Mouse (Mus musculus) liver, postnatal 0 days (tissue): ENCODE data around the gene Errfi1. TPM values are rescaled to one million over a fixed set of nuclear protein-coding genes. Genes with fewer than 3 reads are reported as not detected.

Experiments
- ATAC-seq: fragments of 200-750 bp; cut with Nextera tagmentation; 2 replicates; pipeline ENCODE4 v1.8.0; 2017; ENCODE audit warnings: mild to moderate bottlenecking, moderate library complexity
- DNase-seq: peaks from one replicate; pipeline ENCODE4 v3.0.0-alpha.2; 2016
- H3K27ac ChIP-seq: fragments of 300-500 bp; sonication (generic); 2 replicates; pipeline ENCODE4 v1.5.1; 2014; ENCODE audit warnings: antibody characterized with exemption, moderate library complexity, mild to moderate bottlenecking, low read depth
- H3K27me3 ChIP-seq: fragments of 300-500 bp; sonication (generic); 2 replicates; pipeline ENCODE4 v1.6.1; 2014; ENCODE audit warnings: low read length, control low read depth, mixed read lengths; ENCODE audit not compliant: insufficient read depth
- H3K36me3 ChIP-seq: fragments of 300-500 bp; sonication (generic); replicated peaks from 2 replicates; pipeline ENCODE4 v1.6.1; 2014; ENCODE audit warnings: mild to moderate bottlenecking, control low read depth, low read length, moderate library complexity, mixed read lengths; ENCODE audit not compliant: insufficient read depth
- H3K4me1 ChIP-seq: fragments of 300-500 bp; sonication (generic); 2 replicates; pipeline ENCODE4 v1.6.1; 2014; ENCODE audit warnings: antibody characterized with exemption, mild to moderate bottlenecking, control low read depth; ENCODE audit not compliant: insufficient read depth
- H3K4me2 ChIP-seq: fragments of 300-500 bp; sonication (generic); 2 replicates; pipeline ENCODE4 v1.6.1; 2014; ENCODE audit warnings: low read depth, mild to moderate bottlenecking, low read length, moderate library complexity, mixed read lengths
- H3K4me3 ChIP-seq: fragments of 300-500 bp; sonication (generic); 2 replicates; pipeline ENCODE4 v1.5.1; 2014; ENCODE audit warnings: low read depth, low read length
- H3K9ac ChIP-seq: fragments of 300-500 bp; sonication (generic); replicated peaks from 2 replicates; pipeline ENCODE4 v1.6.1; 2014; ENCODE audit warnings: mild to moderate bottlenecking, moderate library complexity
- H3K9me3 ChIP-seq: fragments of 300-500 bp; sonication (generic); 2 replicates; pipeline ENCODE4 v1.6.1; 2016; ENCODE audit warnings: mild to moderate bottlenecking, control low read depth, low read length, mixed read lengths
- CTCF ChIP-seq: sonication (generic); IDR thresholded peaks from 2 replicates; pipeline ENCODE4 v1.5.1; 2016; ENCODE audit warnings: antibody characterized with exemption, low read depth
- EP300 ChIP-seq: IDR thresholded peaks from 2 replicates; pipeline ENCODE4 v1.6.1; 2016; ENCODE audit warnings: antibody characterized with exemption, low read depth, mild to moderate bottlenecking
- WGBS: fragments of 180-500 bp; shearing (Covaris S2); extraction: QIAGEN DNeasy Blood & Tissue Kit; methylation state at CpG from one replicate; pipeline ENCODE4 v1.1.7; 2014; ENCODE audit not compliant: insufficient replicate concordance; 5-methylcytosine and 5-hydroxymethylcytosine counted together
- polyA plus RNA-seq: library from polyadenylated mRNA; unstranded; fragments of >200 nt; fragmentation: Nextera tagmentation; extraction: Ambion mirVana; gene quantifications from 2 replicates; pipeline ENCODE4 v1.2.1, GENCODE M21; 2015

Errfi1 gene
- polyA plus RNA-seq, 1 experiment from 2014 or later: 141 TPM

- no peak overlapping the region for H3K9ac ChIP-seq
- ATAC-seq (no peak), DNase-seq (no peak)
- H3K4me3 ChIP-seq: no peak overlapping the region
- H3K36me3 ChIP-seq: no peaks in the 10 kb centered on the region
- H3K4me2 ChIP-seq: no peak overlapping the region
- TF ChIP-seq CTCF: no peak
- no peak for TF ChIP-seq EP300
- 76% methylated on average over 5 of the region's 5 CpGs for WGBS
- peaks cover 16% of the 10 kb centered on the region for H3K9me3 ChIP-seq
- H3K4me1 ChIP-seq: peaks cover 3% of the 10 kb centered on the region
- no peak overlapping the region for H3K27ac ChIP-seq
- no peaks in the 10 kb centered on the region for H3K27me3 ChIP-seq
These were observed 26.6 kb downstream of the Errfi1 start for GRCm38 (mm10) chr4:150880364-150880763.

GRCm38 (mm10) chr4:150882632-150883031 is 28.9 kb downstream of the Errfi1 start:
- 64% methylated on average over 5 of the region's 5 CpGs for WGBS
- Histone ChIP-seq H3K27me3 (no peaks in the 10 kb centered on the region), H3K9me3 (peaks cover 16% of the 10 kb centered on the region), H3K36me3 (no peaks in the 10 kb centered on the region), H3K4me2 (no peak overlapping the region), H3K27ac (no peak overlapping the region), H3K4me3 (no peak overlapping the region), H3K9ac (no peak overlapping the region), H3K4me1 (no peaks in the 10 kb centered on the region)
- ATAC-seq: no peak
- no peak for TF ChIP-seq EP300
- no peak for TF ChIP-seq CTCF
- DNase-seq: no peak

GRCm38 (mm10) chr4:150887903-150888302 is 34.2 kb downstream of the Errfi1 start:
- peaks cover 10% of the 10 kb centered on the region for H3K4me1 ChIP-seq
- no peaks in the 10 kb centered on the region for H3K27me3 ChIP-seq
- no peaks in the 10 kb centered on the region for H3K9me3 ChIP-seq
- TF ChIP-seq CTCF: no peak
- no peak for TF ChIP-seq EP300
- ATAC-seq: no peak
- 77% methylated on average over 5 of the region's 5 CpGs for WGBS
- H3K36me3 ChIP-seq: no peaks in the 10 kb centered on the region
- no peak overlapping the region for H3K27ac ChIP-seq
- H3K4me3 ChIP-seq: no peak overlapping the region
- DNase-seq: no peak
- H3K9ac ChIP-seq: no peak overlapping the region
- H3K4me2 ChIP-seq: no peak overlapping the region

GRCm38 (mm10) chr4:150888492-150888891 is 34.8 kb downstream of the Errfi1 start:
- DNase-seq (peak; percentile 15), ATAC-seq (peak; percentile 28)
- Histone ChIP-seq H3K36me3 (no peaks in the 10 kb centered on the region), H3K9ac (no peak overlapping the region), H3K4me2 (no peak overlapping the region), H3K4me3 (no peak overlapping the region), H3K27me3 (no peaks in the 10 kb centered on the region), H3K27ac (0 out of 2 replicates have a peak overlapping the region, but pooled peaks have one; percentile 29), H3K4me1 (peaks cover 10% of the 10 kb centered on the region), H3K9me3 (no peaks in the 10 kb centered on the region)
- 55% methylated on average over 4 of the region's 4 CpGs for WGBS
- no peak for TF ChIP-seq EP300
- no peak for TF ChIP-seq CTCF

GRCm38 (mm10) chr4:150889273-150889954 is 35.7 kb downstream of the Errfi1 start:
- Histone ChIP-seq H3K4me1 (peaks cover 10% of the 10 kb centered on the region), H3K4me3 (peak overlapping the region; percentile 5; the same call in 1 of the 2 replicates), H3K27ac (peak overlapping the region; percentile 80), H3K9me3 (no peaks in the 10 kb centered on the region), H3K36me3 (no peaks in the 10 kb centered on the region), H3K27me3 (no peaks in the 10 kb centered on the region), H3K9ac (0 out of 2 replicates have a peak overlapping the region, but pooled peaks have one; percentile 13), H3K4me2 (peak overlapping the region; percentile 42)
- DNase-seq (peak; percentile 43), ATAC-seq (peak; percentile 71)
- TF ChIP-seq CTCF (no peak), EP300 (no peak)
- 54% methylated on average over 20 of the region's 20 CpGs for WGBS

GRCm38 (mm10) chr4:150889955-150890315 is 36.2 kb downstream of the Errfi1 start:
- H3K27me3 ChIP-seq: no peaks in the 10 kb centered on the region
- H3K4me3 ChIP-seq: peak overlapping the region; percentile 5; the same call in 1 of the 2 replicates
- H3K9ac ChIP-seq: peak overlapping the region; percentile 13; the same call in 1 of the 2 replicates
- no peaks in the 10 kb centered on the region for H3K9me3 ChIP-seq
- H3K27ac ChIP-seq: peak overlapping the region; percentile 80
- peak overlapping the region; percentile 42 for H3K4me2 ChIP-seq
- DNase-seq (peak; percentile 69), ATAC-seq (peak; percentile 73)
- 58% methylated on average over 13 of the region's 13 CpGs for WGBS
- no peaks in the 10 kb centered on the region for H3K36me3 ChIP-seq
- TF ChIP-seq EP300 (no peak), CTCF (no peak)
- peaks cover 10% of the 10 kb centered on the region for H3K4me1 ChIP-seq
